Mouse (Mus musculus) small intestine, adult 2 months (tissue): Measurements from ENCODE around the gene Lpp.

Experiments
- CTCF ChIP-seq: fragments of 200-500 bp; IDR thresholded peaks from 2 replicates; pipeline ENCODE4 v1.5.1; 2012; ENCODE audit warnings: low read depth, mild to moderate bottlenecking, control low read depth, inconsistent platforms, low read length, moderate library complexity, mixed read lengths; ENCODE audit not compliant: insufficient replicate concordance, insufficient read length; ENCODE audit errors: extremely low read depth
- POLR2A ChIP-seq: fragments of 200-500 bp; IDR thresholded peaks from 2 replicates; pipeline ENCODE4 v1.6.1; 2012; ENCODE audit warnings: low read depth, mild to moderate bottlenecking, control low read depth, inconsistent platforms, low read length, moderate library complexity

- TF ChIP-seq CTCF: no peak
- TF ChIP-seq POLR2A: no peak
Observed at GRCm38 (mm10) chr16:24723641-24724040, 330.3 kb downstream of the Lpp start.
